Mouse (Mus musculus): ENCODE data around the gene Sirt4.

- TF ChIP-seq CTCF (IDR thresholded peaks at IDR 0.05; ENCODE audit: insufficient read depth, low read depth, low read length): no peak
- TF ChIP-seq POLR2A (IDR thresholded peaks at IDR 0.05; ENCODE audit: insufficient read depth, low read depth, low read length): no peak
Observed at GRCm38 (mm10) chr5:115530447-115530809, 45.9 kb upstream of the Sirt4 start.

All from olfactory bulb, adult 2 months (tissue).